Mouse (Mus musculus): ENCODE results near the gene Slc22a5. TPM values are rescaled to one million over a fixed set of nuclear protein-coding genes. Genes with fewer than 3 reads are reported as not detected.
"Not testable (repeated sequence)": the region's sequence is repeated elsewhere in the genome, so short reads cannot be mapped to it uniquely, and the experiment has no call there.

The Slc22a5 gene
- polyA plus RNA-seq, 1 experiment: 5.1 TPM

DNA sequence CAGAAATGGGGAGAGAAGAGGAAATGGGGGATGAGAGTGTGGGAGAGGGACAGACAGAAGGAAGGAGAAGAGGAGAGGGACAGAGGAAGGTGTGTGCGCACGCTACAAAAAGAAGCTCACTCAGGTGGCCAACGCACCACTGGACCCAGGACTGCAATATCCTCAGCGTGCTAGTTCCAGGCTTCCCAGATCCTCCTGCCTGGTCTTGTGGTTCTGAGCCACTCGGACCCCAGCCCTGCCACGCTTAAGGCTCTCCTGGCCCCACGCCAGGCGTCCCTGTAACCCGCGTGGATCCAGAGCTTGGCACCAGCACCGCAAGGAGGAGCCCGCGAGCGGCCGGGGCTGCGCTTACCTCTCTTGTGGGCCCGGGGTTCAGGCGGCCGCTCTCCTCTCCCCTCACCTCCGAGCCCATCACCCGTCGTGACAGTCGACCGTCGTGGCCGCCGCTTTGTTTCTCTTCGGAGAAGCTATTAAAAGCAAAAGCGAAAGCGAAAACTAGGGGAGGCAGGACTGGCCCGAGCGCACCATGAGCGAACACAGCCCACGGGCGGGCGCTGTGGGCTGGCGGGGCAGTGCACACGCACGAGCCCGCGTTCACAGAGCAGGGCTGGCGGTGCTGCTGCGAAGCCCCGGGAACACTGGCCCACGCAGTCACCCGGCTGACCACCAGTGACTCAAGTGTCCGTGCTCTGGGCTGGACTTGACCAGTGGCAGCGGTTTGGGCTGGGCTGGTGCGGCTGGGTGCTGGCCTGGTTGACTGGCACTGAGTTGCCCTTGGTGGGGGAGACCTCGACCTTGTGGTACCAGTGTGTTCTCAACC, 32.5 kb downstream of the Slc22a5 start, which contains the start of gene Gm12216:
Gm12216 (minus strand) TSS at position 496 of the 820 bp plus-strand sequence.
- not testable (repeated sequence) for H3K36me3 ChIP-seq (ENCODE audit: control insufficient read depth, insufficient read depth); H3K79me2 ChIP-seq (ENCODE audit: control insufficient read depth, insufficient read depth); H3K27me3 ChIP-seq (ENCODE audit: control insufficient read depth, insufficient read depth, insufficient read length)
- Histone ChIP-seq H3K4me3 (peak within 1 kb of the TSS; percentile 35), H3ac (ENCODE audit: control insufficient read depth, insufficient read length) (peak within 1 kb of the TSS; percentile 18), H3K4me2 (ENCODE audit: low read depth) (peak within 1 kb of the TSS; percentile 68)
- peak; percentile 36 for TF ChIP-seq POLR2A (IDR thresholded peaks at IDR 0.05; ENCODE audit: insufficient read length, low read depth)

DNA sequence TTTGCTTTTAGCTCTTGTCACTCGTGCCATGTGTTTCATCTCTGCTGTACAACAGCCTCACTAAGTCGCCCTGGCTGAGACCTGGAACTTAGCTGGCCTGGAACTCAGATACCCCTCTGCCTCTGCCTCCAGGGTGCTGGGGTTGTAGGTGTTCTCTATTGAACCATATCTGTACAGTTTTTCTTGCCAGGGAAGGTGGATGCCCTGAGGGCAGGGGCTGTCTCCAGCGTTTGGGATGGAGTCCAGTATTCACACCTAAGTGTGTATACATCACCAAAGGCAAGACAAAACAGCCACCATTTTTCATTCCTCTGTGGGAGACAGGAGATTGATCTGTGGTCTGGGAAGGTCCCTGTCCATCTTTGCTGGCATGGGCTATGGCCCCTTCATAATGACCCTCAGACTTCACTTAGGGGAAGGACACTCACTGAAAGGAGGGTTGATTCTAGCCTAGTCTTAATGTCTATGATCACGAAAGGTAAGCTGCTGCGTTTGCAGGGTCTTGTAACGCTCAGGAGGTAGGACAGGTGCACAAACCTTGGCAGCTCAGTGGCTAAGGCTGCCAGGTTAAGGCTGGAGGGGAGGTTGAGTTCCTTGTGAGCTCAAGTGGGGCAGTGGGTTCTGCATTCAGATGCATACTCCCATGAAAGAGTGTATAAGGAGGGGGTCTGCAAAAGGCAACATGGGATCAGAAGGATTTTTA, 33.3 kb downstream of the Slc22a5 start:
- Histone ChIP-seq H3K79me2 (ENCODE audit: control insufficient read depth, insufficient read depth) (no peaks in the 10 kb centered on the region), H3K4me3 (peak overlapping the region; percentile 35), H3K4me2 (ENCODE audit: low read depth) (peak overlapping the region; percentile 68), H3ac (ENCODE audit: control insufficient read depth, insufficient read length) (no peak overlapping the region), H3K27me3 (ENCODE audit: control insufficient read depth, insufficient read depth, insufficient read length) (no peaks in the 10 kb centered on the region), H3K36me3 (ENCODE audit: control insufficient read depth, insufficient read depth) (no peaks in the 10 kb centered on the region)
- TF ChIP-seq POLR2AphosphoS2 (IDR thresholded peaks at IDR 0.05; ENCODE audit: insufficient read length, low read depth) (no peak), TCF3 (IDR thresholded peaks at IDR 0.05; ENCODE audit: insufficient read length, low read depth) (no peak), SRF (IDR thresholded peaks at IDR 0.05; ENCODE audit: control insufficient read depth, insufficient read length, low read depth) (no peak), POLR2A (IDR thresholded peaks at IDR 0.05; ENCODE audit: insufficient read length, low read depth) (no peak), CEBPB (IDR thresholded peaks at IDR 0.05; ENCODE audit: insufficient read depth, poor library complexity, severe bottlenecking) (no peak), MYOD1 (IDR thresholded peaks at IDR 0.05; ENCODE audit: control insufficient read depth in 1 of 3, insufficient read length in 2 of 3, low read depth in 2 of 3) (no peak), TCF12 (IDR thresholded peaks at IDR 0.05; ENCODE audit: insufficient read depth, poor library complexity, severe bottlenecking) (no peak), USF1 (IDR thresholded peaks at IDR 0.05; ENCODE audit: low read depth) (no peak)

DNA sequence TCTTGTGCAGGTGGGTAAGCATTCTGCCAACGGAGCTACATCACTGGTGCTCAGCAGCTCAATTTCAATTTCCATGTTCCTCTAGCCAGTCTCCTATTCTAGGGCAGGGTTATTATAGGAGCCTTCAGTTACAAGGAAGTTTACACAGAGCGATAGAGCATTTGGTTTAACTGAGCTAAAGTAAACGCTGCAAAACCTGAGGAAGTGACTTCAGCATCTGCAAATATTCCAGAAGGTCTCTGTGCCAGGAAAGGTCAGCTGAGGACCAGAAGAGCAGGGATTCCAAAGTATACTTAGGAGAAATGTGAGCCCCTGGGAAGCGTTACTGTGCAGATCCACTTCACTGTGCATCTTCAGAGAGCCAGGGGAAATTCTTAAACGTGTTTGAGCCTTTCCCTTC, 37.8 kb downstream of the Slc22a5 start:
- no peak for TF ChIP-seq USF1 (IDR thresholded peaks at IDR 0.05; ENCODE audit: low read depth)
- no peak for TF ChIP-seq CEBPB (IDR thresholded peaks at IDR 0.05; ENCODE audit: insufficient read depth, poor library complexity, severe bottlenecking)
- no peak for TF ChIP-seq POLR2A (IDR thresholded peaks at IDR 0.05; ENCODE audit: insufficient read length, low read depth)
- no peak for TF ChIP-seq TCF12 (IDR thresholded peaks at IDR 0.05; ENCODE audit: insufficient read depth, poor library complexity, severe bottlenecking)
- TF ChIP-seq E2F4 (IDR thresholded peaks at IDR 0.05; ENCODE audit: insufficient read depth): no peak
- no peak for TF ChIP-seq TCF3 (IDR thresholded peaks at IDR 0.05; ENCODE audit: insufficient read length, low read depth)
- no peak for TF ChIP-seq SRF (IDR thresholded peaks at IDR 0.05; ENCODE audit: control insufficient read depth, insufficient read length, low read depth)
- TF ChIP-seq MYOD1 (IDR thresholded peaks at IDR 0.05; ENCODE audit: control insufficient read depth in 1 of 3, insufficient read length in 2 of 3, low read depth in 2 of 3): no peak
- no peak for TF ChIP-seq POLR2AphosphoS2 (IDR thresholded peaks at IDR 0.05; ENCODE audit: insufficient read length, low read depth)
- TF ChIP-seq MAX (IDR thresholded peaks at IDR 0.05; ENCODE audit: low read depth): no peak
- no peak for TF ChIP-seq REST (IDR thresholded peaks at IDR 0.05; ENCODE audit: insufficient read depth, insufficient read length)
- no peak for TF ChIP-seq MYOG (IDR thresholded peaks at IDR 0.05; ENCODE audit: control insufficient read depth in 1 of 3, insufficient read depth in 1 of 3, insufficient read length in 2 of 3, low read depth in 2 of 3)
- H3K4me3 ChIP-seq: no peak overlapping the region

DNA sequence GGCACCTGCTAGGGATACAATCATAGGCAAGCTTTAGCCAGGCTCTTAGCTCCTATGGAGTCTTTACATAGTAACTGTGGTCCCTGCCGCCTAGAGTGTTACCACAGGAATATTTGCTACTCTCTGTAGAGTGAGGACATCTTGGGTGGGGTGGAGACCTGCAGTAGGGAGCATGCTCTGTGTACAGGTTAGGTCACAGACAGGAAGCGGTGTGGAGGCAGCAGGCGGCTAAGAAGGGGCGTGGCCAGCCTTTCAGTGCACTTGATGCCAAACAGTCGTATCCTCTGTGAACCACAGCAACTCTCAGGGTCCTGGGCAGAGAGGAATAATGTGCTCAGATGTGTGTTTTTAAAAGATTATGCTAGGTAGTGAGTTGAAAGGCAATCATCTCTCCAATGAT, 39.7 kb downstream of the Slc22a5 start:
- H3K4me3 ChIP-seq: no peak overlapping the region
- no peak overlapping the region for H3K4me2 ChIP-seq (ENCODE audit: low read depth)
- H3ac ChIP-seq (ENCODE audit: control insufficient read depth, insufficient read length): no peak overlapping the region
- H3K79me2 ChIP-seq (ENCODE audit: control insufficient read depth, insufficient read depth): no peaks in the 10 kb centered on the region
- no peaks in the 10 kb centered on the region for H3K36me3 ChIP-seq (ENCODE audit: control insufficient read depth, insufficient read depth)
- H3K27me3 ChIP-seq (ENCODE audit: control insufficient read depth, insufficient read depth, insufficient read length): no peaks in the 10 kb centered on the region
- TF ChIP-seq USF1 (IDR thresholded peaks at IDR 0.05; ENCODE audit: low read depth) (no peak), TCF3 (IDR thresholded peaks at IDR 0.05; ENCODE audit: insufficient read length, low read depth) (no peak), POLR2A (IDR thresholded peaks at IDR 0.05; ENCODE audit: insufficient read length, low read depth) (no peak), SRF (IDR thresholded peaks at IDR 0.05; ENCODE audit: control insufficient read depth, insufficient read length, low read depth) (no peak), REST (IDR thresholded peaks at IDR 0.05; ENCODE audit: insufficient read depth, insufficient read length) (no peak), MYOD1 (IDR thresholded peaks at IDR 0.05; ENCODE audit: control insufficient read depth in 1 of 3, insufficient read length in 2 of 3, low read depth in 2 of 3) (no peak), MYOG (IDR thresholded peaks at IDR 0.05; ENCODE audit: control insufficient read depth in 1 of 3, insufficient read depth in 1 of 3, insufficient read length in 2 of 3, low read depth in 2 of 3) (no peak), TCF12 (IDR thresholded peaks at IDR 0.05; ENCODE audit: insufficient read depth, poor library complexity, severe bottlenecking) (no peak), CEBPB (IDR thresholded peaks at IDR 0.05; ENCODE audit: insufficient read depth, poor library complexity, severe bottlenecking) (no peak), MAX (IDR thresholded peaks at IDR 0.05; ENCODE audit: low read depth) (no peak), POLR2AphosphoS2 (IDR thresholded peaks at IDR 0.05; ENCODE audit: insufficient read length, low read depth) (no peak), E2F4 (IDR thresholded peaks at IDR 0.05; ENCODE audit: insufficient read depth) (no peak)

More for the DNA sequence above, 37.8 kb downstream of the Slc22a5 start:
- Histone ChIP-seq H3K4me2 (ENCODE audit: low read depth) (no peak overlapping the region), H3K36me3 (ENCODE audit: control insufficient read depth, insufficient read depth) (no peaks in the 10 kb centered on the region), H3K79me2 (ENCODE audit: control insufficient read depth, insufficient read depth) (no peaks in the 10 kb centered on the region), H3ac (ENCODE audit: control insufficient read depth, insufficient read length) (no peak overlapping the region), H3K27me3 (ENCODE audit: control insufficient read depth, insufficient read depth, insufficient read length) (no peaks in the 10 kb centered on the region)
